Mouse (Mus musculus): Measurements from ENCODE around the gene Gm9970. TPM values are rescaled to one million over a fixed set of nuclear protein-coding genes. Genes with fewer than 3 reads are reported as not detected.

Gm9970 gene
- total RNA-seq, 4 experiments from 2014 or later, result 0.72 to 0.87 TPM; not detected in 2

- no peak for DNase-seq (ENCODE audit: low spot score)
Measured at GRCm38 (mm10) chr5:31195671-31196070, 45.4 kb downstream of the Gm9970 start.

- DNase-seq (ENCODE audit: low spot score), result no peak
Measured at GRCm38 (mm10) chr5:31194486-31195485, 46.2 kb downstream of the Gm9970 start.

DNA sequence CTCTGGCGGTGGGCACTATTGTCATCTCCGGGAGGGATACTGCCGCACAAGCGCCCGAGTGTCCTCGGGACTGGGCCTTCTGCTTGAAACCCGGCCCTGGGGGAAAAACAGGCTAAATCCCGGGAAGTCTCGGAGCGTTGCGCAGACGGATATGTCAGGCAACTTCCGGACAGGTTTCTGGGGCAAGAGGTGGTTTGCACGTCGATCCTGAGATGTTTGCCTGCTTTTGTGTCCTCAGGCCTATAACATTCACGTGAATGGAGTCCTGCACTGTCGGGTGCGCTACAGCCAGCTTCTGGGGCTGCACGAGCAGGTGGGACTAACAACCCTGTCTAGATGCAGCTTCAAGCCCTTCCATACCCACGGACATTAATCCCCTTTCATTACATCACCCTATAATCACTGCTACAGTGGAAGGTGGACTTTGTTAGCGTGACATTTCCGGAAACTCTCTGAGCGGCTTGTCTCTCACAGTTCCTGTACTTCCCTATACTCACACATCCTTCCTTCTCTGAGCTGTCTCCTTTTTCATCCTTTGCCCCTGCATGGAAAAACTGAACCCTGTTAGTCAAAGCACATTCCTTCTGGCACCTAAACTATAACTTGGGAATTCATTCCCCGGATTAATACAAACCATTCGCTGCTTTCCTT is 47.3 kb downstream of the Gm9970 start:
- DNase-seq (ENCODE audit: low spot score), result no peak

GRCm38 (mm10) chr5:31192939-31193630 is 47.9 kb downstream of the Gm9970 start, which contains the start of the genes Snx17 and Eif2b4:
Gene Snx17, plus strand, starts transcription at chr5:31193227.
Gene Eif2b4, minus strand, starts transcription at chr5:31193430.
- peak; percentile 100 for DNase-seq (ENCODE audit: low spot score)

GRCm38 (mm10) chr5:31192045-31192938 is 48.7 kb downstream of the Gm9970 start:
- no peak for DNase-seq (ENCODE audit: low spot score)

Other genes with a start within 250 kb of the Gm9970 start
- gene Atraid, start 192.9 kb downstream of the Gm9970 start, total RNA-seq (2022), result 10 to 100 TPM; 51.3 to 56.5 (median 53.1) TPM
- gene Slc5a6, start 192.3 kb downstream of the Gm9970 start, total RNA-seq (2022), result 10 to 100 TPM; 10.8 to 18.8 (median 12.4) TPM
- 10 to 100 TPM; 13.0 to 17.3 (median 16.3) TPM for gene Cad, start 186.5 kb downstream of the Gm9970 start, total RNA-seq (2022)
- gene Dnajc5g, start 134.9 kb downstream of the Gm9970 start, total RNA-seq (2022), result not detected
- under 1 TPM in 1 of 4 experiments, not detected in 3; 0.16 TPM for gene Slc30a3, start 133.0 kb downstream of the Gm9970 start, total RNA-seq (2022)
- gene Trim54, start 124.5 kb downstream of the Gm9970 start, total RNA-seq (2022), result 100 to 1,000 TPM; 360 to 427 (median 392) TPM
- not detected for gene Ucn, start 102.4 kb downstream of the Gm9970 start, total RNA-seq (2022)
- gene Mpv17, start 87.0 kb downstream of the Gm9970 start, total RNA-seq (2022), result 10 to 100 TPM; 48.1 to 63.1 (median 53.9) TPM
- 1 to 10 TPM in 1 of 4 experiments, under 1 TPM in 3; 0.29 to 3.4 (median 0.55) TPM for gene Gm29609, start 61.3 kb downstream of the Gm9970 start, total RNA-seq (2022)
- gene Gtf3c2, start 61.1 kb downstream of the Gm9970 start, total RNA-seq (2022), result 10 to 100 TPM; 23.6 to 33.3 (median 26.4) TPM
- gene Snx17, start 48.0 kb downstream of the Gm9970 start, total RNA-seq (2022), result 10 to 100 TPM; 62.1 to 65.5 (median 62.7) TPM
- gene Eif2b4, start 47.8 kb downstream of the Gm9970 start, total RNA-seq (2022), result 10 to 100 TPM; 40.2 to 53.8 (median 44.7) TPM
- gene Zfp513, start 38.9 kb downstream of the Gm9970 start, total RNA-seq (2022), result 10 to 100 TPM in 1 of 4 experiments, 1 to 10 TPM in 3; 7.1 to 11.2 (median 8.1) TPM
- gene Ppm1g, start 20.5 kb downstream of the Gm9970 start, total RNA-seq (2022), result 10 to 100 TPM; 45.3 to 71.9 (median 57.3) TPM
- gene Nrbp1, start 368 bp downstream of the Gm9970 start, total RNA-seq (2022), result 10 to 100 TPM; 75.9 to 87.9 (median 81.8) TPM
- gene Krtcap3, start 10.5 kb upstream of the Gm9970 start, total RNA-seq (2022), result 1 to 10 TPM; 1.3 to 2.5 (median 1.6) TPM
- gene Ift172, start 49.9 kb upstream of the Gm9970 start, total RNA-seq (2022), result 10 to 100 TPM; 33.9 to 50.7 (median 42.3) TPM
- 1 to 10 TPM; 2.6 to 5.6 (median 5.2) TPM for gene Fndc4, start 54.8 kb upstream of the Gm9970 start, total RNA-seq (2022)
- gene Gckr, start 56.2 kb upstream of the Gm9970 start, total RNA-seq (2022), result not detected
- 10 to 100 TPM; 24.5 to 27.2 (median 26.8) TPM for gene Zfp512, start 211.2 kb upstream of the Gm9970 start, total RNA-seq (2022)
- under 1 TPM in 1 of 4 experiments, not detected in 3; 0.22 TPM for gene 4930548H24Rik, start 244.5 kb upstream of the Gm9970 start, total RNA-seq (2022)